Mouse (Mus musculus) lung, adult 2 months (tissue): ENCODE data around the gene Tgif1.

Experiments used
- CTCF ChIP-seq: fragments of 200-500 bp; IDR thresholded peaks from 2 replicates; pipeline ENCODE4 v1.5.1; 2011; ENCODE audit warnings: mild to moderate bottlenecking, low read length, control low read depth; ENCODE audit not compliant: insufficient read depth
- POLR2A ChIP-seq: fragments of 200-500 bp; IDR thresholded peaks from 2 replicates; pipeline ENCODE4 v1.6.1; 2011; ENCODE audit warnings: low read depth, mild to moderate bottlenecking, control low read depth, low read length, borderline replicate concordance; ENCODE audit errors: extremely low read depth

DNA sequence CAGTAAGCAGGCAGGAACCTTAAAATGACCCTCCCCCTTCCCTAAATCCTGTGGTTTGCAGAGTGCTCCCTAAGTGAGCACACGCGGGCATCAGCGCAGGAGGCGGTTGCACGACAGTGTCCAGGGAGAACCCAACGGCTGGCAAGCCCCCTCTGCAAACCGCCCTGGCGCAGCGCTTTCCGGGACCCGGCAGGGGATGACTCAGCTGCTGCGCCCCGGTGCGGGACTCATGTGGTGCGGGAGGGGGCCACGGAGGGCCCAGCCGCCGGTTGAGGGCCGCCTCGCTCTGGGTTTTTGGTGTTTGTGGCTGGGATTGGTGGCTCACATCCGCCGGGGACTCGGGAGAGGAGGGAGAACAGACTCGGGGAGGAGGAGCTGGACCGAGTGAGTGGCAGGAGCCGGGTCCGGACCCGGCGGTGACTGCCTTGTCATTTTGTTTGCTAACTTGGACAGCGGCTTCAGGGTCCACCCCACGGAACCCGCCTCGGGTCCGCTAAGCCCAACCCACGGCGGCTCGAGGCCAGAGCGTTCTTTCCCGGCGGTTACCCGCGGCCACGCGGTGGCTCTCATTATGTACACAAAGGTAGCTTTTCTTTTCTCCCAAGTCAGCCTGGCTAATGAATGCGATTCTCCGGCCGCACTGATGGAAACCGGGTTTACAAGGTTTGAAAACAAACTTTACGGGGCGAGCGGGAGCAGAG lies 510 bp downstream of the Tgif1 start:
- peak; percentile 42; the same call in 1 of the 2 replicates for TF ChIP-seq POLR2A
- no peak for TF ChIP-seq CTCF
